Mouse (Mus musculus): ENCODE data around the gene Egflam.

The Egflam gene

DNA sequence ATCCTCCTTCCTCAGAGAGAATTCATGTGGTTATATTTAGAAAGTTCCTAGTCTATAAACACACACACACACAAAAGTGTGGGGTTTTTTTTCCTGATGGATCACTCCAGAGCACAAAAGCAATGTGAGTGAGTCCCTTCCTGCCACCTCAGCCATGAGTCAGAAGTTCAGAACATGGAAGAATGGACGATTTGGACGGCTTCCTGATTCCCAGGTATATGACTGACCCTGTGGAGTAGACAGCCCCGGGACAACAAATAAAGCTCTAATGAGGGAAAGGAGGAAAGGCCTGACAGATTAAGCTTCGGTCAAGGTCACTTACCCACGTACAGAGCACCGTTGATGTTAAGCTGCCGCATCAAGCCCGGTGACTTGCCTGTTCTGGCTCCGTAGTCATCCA, 190.0 kb downstream of the Egflam start:
- TF ChIP-seq GATA4 (IDR thresholded peaks at IDR 0.05; ENCODE audit: insufficient replicate concordance, low read length), result no peak

DNA sequence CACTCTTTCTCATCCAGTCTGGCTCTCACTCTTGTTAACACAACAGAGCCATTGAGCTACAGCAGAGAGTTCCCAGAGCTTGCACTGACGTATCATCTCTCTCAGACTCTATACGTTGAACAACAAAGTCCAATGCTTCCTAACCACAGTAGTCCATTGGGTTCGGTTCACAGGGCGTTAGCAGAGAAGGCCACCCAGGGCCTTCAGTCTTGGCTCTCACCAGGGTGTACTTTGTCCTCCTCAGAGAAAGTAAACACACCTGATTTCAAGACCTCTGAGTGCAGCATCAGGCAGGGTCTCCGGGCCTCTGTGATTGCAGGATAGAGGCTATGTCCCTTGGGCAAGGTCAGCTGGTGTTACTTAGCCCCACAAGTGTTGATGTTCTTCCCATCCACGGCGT, 190.9 kb downstream of the Egflam start:
- no peak for TF ChIP-seq GATA4 (IDR thresholded peaks at IDR 0.05; ENCODE audit: insufficient replicate concordance, low read length)

DNA sequence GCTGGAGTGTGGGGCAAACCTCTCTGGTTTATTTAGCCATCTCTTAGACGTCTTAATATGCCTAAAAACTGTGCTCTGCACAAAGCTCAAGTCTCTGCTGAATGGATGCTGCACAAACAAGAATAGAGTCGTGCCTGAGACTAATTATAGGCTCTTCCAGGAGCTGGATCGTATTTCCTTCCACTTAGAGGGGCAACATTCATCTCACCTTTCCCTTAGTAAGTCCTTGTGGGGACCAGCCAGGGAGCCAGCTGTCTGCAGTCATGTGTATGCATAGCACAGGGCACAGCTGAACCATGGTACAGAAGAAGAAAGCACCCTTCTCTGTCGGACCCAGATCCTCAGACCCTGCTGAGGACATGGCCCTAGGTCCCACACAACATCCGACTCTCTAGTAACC, 192.1 kb downstream of the Egflam start:
- no peak for TF ChIP-seq GATA4 (IDR thresholded peaks at IDR 0.05; ENCODE audit: insufficient replicate concordance, low read length)

DNA sequence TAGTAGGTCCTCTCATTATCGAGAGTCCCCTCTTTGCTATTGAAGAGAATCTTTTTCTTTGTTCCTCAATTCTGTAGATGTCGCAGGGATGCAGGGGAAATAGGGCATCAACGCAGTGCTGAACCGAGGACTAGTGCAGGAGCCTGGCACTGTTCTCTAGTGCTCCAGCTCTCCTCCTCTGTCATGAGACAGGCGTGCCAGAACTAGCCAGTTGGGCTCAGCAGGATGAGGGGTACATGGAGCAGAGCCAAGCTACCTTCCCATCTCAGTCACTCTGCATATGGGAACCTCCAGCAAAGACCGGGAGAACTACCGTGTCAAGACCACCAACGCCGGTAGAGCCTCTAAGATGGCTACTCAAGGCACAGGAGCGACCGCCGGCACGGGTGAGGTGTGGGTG, 193.3 kb downstream of the Egflam start:
- TF ChIP-seq GATA4 (IDR thresholded peaks at IDR 0.05; ENCODE audit: insufficient replicate concordance, low read length), result no peak

DNA sequence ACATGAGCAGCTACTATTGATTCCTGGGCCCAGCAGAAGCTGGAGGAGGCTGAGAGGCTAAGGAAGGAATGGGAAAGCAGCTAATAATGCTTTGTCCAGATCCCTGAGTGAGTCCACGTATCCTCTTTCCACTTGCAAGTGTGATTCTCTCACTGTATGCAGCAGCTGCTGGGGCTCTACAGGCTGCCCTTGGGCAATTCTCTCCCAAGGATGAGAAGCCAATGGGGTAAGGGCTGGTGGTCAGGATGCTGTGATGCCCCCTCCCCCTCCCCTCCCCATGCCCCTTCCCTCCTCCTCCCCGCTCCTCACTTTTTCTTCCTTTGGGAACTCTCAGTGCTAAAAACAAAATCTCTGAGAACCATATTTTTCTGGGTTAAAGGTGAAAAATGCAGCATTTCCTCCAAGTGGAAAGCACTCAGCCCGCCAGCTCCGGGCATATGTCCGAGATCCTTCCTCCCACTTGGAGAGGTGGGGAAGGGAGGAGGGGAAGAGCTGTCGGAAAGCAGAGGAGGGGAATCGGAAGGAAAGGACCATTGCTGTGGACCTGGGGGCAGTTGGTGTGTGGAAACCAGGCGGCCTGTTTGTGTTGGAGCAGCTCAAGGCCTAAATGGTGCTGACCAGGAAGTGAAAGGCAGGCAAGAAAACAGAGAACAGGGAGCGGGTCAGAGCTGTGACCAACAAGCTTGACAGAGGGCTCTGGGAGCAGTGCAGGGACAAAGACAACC, 194.4 kb downstream of the Egflam start:
- TF ChIP-seq GATA4 (IDR thresholded peaks at IDR 0.05; ENCODE audit: insufficient replicate concordance, low read length), result peak; percentile 35; the same call in 1 of the 2 replicates

DNA sequence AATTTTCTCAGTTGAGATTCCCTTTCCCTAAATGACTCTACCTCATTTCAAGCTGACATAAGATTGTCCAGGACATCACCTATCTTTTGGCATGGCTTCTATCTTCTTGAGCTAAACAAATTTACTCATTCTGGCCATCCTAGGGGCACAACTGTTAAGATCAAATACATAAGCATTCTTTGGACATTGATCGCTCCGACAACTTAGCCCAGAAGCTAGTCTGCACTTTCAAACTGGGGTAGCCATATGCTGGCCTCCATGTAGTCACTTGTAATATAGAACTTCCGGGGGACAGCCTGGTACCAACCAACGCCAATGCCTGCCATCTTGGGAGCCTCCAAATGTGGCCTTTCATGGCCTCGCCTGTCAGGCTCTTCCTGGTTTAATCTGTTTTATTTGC, 195.2 kb downstream of the Egflam start:
- TF ChIP-seq GATA4 (IDR thresholded peaks at IDR 0.05; ENCODE audit: insufficient replicate concordance, low read length), result no peak

DNA sequence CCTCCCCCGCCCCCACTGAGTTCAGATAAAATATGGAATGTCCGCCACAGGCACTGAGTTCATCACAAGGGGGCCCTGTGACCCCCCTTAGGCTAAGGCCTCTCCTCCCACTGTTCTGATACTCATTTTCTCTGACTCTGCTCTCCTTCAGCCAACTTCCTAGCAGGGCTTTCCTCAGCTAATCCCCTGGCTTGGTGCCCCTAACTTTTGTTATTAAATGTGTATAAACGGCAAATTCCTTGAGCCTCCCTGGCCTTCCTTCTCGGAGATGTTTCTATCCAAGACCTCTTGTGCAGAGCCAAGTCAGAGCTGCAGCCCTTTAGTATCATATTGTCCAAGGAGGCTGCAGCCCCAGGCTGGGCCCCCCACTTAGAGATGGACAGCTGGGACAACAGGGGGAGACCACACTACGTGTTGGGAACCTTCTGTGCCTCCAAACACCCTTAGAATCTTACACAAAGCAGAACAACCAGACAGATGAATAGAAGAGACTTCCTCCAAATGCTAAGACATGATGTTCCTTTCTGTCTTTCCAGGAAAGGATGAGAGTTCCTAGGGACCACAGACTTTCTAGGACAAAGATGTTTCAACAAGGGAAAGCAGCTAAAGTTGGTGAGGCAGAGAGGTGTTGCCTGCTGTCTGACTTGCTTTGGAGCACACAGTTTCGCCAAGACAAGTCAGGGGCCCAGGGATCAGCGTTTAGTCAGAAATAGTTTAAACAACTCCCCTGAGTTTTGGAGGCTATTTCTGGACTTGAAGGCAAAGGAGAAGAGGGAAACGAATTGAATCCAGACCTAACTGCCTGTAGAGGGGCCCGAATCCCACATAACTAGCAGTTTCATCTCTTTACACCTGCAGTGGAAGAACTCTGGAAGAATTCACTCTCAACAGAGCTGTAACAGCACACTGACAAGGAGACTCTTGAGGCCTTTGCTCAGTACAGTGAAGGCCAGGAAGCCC, 196.5 kb downstream of the Egflam start:
- TF ChIP-seq GATA4 (IDR thresholded peaks at IDR 0.05; ENCODE audit: insufficient replicate concordance, low read length), result peak; percentile 22; the same call in 1 of the 2 replicates

DNA sequence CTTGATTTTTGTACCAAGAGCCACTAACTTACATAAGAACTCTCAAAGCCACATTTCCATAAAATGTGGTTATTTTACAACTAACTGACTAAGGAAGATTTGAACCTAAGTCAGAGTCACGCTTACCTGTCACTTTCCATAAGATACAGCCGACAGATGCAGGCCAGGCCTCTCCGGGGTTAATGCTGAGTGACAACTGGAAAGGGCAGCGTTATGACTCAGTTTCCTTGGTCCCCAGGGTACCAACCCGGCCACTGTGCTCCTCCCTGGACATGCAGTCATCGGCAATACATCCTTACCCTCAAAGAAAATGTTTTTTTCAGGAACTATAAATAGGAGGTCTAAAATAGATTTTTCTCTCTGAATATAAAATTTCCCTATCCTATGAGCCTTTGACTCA, 197.9 kb downstream of the Egflam start:
- no peak for TF ChIP-seq GATA4 (IDR thresholded peaks at IDR 0.05; ENCODE audit: insufficient replicate concordance, low read length)

DNA sequence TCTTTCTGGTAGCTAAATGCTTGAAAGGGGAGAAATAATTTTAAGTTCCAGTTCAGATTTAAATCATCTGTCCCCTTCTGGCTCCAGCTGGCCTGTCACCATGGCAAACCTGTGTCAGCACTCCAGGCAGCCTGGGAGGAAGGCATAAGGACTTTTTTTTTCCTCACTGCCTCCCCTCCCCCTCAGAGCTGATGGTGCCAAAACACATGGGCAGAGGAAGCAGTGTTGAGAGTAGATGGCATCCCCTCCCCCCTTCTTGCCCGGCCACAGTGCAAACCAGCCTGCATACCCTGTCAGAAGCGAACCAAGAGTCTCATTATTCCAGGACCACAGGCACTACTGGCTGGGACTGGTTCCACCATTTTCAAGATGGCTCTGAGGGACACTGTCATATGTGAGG, 199.4 kb downstream of the Egflam start:
- TF ChIP-seq GATA4 (IDR thresholded peaks at IDR 0.05; ENCODE audit: insufficient replicate concordance, low read length), result no peak

DNA sequence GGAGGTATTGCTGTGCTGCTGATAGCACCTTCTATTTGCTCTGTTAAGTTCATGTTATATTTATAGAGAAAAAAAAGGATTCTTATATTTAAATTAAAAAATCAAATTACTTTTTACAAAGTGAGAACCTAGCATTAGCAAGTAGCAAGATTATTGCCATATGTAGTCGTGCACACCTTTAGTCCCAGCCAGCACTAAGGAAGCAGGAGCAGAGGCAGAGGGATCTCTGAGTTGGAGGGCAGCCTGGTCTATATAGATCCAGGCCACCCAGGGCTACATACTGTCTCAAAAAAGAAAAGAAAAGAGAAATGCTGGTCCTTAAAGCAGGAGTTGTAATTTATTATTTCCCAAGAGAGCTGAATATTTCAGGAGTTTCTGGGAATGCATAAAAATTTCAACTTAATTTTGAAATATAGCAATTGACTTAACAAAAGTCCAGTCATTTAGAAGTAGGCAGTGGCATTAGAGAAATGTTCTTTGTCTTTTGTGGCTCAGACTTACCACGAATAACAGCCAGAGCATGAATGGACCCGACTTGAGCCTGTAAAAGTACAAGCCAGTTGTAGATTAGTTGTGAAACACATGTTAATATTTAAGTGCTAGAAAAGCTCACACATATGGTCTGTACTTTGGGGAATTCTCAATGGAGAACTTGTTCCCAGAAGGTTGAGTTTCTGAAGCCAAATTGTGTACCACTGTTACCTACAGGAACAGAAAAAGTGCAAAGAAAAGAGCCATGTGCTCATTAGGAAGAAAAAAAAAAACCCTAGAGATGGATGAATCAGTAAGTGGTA, 200.3 kb downstream of the Egflam start:
- no peak for TF ChIP-seq GATA4 (IDR thresholded peaks at IDR 0.05; ENCODE audit: insufficient replicate concordance, low read length)

DNA sequence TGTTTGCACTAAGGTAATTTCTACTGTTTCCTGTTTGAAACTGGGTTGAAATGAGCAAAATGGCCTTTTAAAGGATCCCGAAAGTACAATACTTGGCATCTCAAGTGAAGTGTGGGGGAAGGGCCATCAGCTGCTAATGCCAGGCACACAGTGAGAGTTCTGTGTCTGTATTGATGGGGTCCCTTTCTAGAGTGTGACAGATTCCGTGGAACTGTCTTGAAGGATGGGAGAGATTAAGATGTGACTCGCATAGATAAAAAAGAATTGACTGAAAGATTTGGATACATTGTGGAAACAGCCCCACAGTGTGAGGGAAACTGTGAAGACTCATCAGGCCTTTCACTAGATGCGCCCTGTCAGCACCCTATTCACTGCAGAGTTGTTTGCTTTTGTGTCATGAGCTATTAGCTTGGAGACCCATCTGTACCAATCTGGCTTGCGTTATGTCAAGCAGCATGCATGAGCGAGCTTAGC, 203.4 kb downstream of the Egflam start:
- TF ChIP-seq GATA4 (IDR thresholded peaks at IDR 0.05; ENCODE audit: insufficient replicate concordance, low read length), result no peak

DNA sequence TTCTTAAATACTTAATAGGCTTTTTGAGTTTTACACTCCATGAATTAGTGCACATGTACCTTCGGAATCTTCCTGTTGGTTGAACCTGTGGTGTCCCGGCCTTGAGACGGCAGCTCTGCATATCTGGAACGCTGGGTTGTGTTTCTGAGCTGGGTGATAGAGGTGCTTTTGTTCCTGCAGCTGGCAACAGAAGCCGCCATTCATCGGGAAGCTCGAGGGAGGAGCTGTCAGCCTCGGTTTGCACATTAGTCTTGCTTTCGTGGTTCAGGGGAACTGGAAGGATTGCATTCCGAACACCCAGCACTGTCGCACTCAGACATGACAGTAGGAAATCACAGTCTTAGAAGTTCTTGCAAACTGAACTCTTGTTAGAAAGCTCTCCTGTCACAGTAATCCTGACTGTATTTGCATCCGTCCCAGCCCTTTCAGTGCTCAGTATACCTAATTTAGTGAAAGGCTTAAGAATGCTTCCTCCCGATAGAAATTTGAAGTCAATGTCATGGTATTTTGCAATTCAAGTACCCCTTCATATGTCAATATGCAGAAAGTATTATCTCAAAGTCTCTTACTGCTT, 204.0 kb downstream of the Egflam start:
- TF ChIP-seq GATA4 (IDR thresholded peaks at IDR 0.05; ENCODE audit: insufficient replicate concordance, low read length), result no peak

DNA sequence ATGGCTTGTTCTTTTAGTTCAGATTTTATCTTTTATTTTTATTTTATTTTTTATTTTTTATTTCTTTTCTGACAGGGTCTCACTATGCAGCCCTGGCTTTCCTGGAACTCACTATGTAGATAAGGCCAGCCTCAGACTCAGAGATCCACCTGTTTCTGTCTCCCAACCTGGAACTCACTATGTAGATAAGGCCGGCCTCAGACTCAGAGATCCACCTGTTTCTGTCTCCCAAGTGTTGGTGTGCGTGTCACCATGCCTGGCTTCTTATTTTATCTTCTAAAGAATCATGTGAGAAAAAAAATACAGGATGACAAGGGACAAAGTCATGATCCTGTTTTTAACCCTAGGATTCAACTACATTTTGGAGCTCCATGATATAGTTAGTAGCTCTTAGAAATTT, 205.6 kb downstream of the Egflam start:
- no peak for TF ChIP-seq GATA4 (IDR thresholded peaks at IDR 0.05; ENCODE audit: insufficient replicate concordance, low read length)

DNA sequence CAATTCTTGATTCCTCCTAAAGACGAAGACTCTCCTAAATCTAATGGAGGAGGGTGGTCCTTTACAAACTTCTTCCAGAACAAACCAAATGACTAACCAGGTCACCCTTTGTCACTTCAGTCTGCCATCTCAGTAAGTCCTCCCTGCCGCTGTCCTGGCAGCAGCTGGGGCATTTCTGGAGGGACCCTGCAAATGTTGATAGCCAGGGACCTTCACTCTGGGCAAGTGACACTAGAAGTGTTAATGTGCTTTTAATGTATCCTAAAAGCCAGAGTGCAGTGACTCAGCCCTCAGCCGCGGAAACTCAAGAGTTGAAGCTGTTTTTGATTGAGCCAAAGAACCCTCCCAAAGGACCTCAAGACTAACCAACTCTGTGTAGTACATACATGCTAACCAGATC, 207.1 kb downstream of the Egflam start:
- no peak for TF ChIP-seq GATA4 (IDR thresholded peaks at IDR 0.05; ENCODE audit: insufficient replicate concordance, low read length)

All from liver, adult (tissue).